Comparison of ENCODE assay signal across 12 mouse cellular contexts in genomic region chr13:101016181-101016580, GRCm38 (mm10).
"Had no signal": no experiment of that assay in that cellular context is flagged by ENCODE, and none has a peak within 500 bp of the region (broad histone marks: within the 10 kb centered on the region; RNA-seq: fewer than 3 reads in every experiment).

No protein-coding gene starts in this region.

- H3K27me3 ChIP-seq: limb, embryonic 13.5 days; liver, embryonic 13.5 days; midbrain, embryonic 13.5 days; neural tube, embryonic 15.5 days had no signal

- H3K4me1 ChIP-seq: liver, embryonic 13.5 days; neural tube, embryonic 15.5 days had no signal

- H3K9ac ChIP-seq: hindbrain, embryonic 14.5 days; limb, embryonic 13.5 days; liver, embryonic 13.5 days; midbrain, embryonic 13.5 days; neural tube, embryonic 15.5 days had no signal

- ATAC-seq: midbrain, embryonic 13.5 days had no signal

- DNase-seq: left cerebral cortex, postnatal 4 days; liver, embryonic 13.5 days; lung, adult 18-20 months; right cerebral cortex, adult 18-20 months; right cerebral cortex, postnatal 25 days; thymus, adult 2 months; thymus, postnatal 25 days had no signal

- H3K27ac ChIP-seq: hindbrain, embryonic 14.5 days; limb, embryonic 13.5 days; liver, embryonic 13.5 days; midbrain, embryonic 13.5 days; neural tube, embryonic 15.5 days had no signal

- H3K36me3 ChIP-seq: limb, embryonic 13.5 days; liver, embryonic 13.5 days; midbrain, embryonic 13.5 days; neural tube, embryonic 15.5 days had no signal

- H3K9me3 ChIP-seq: limb, embryonic 13.5 days; liver, embryonic 13.5 days; midbrain, embryonic 13.5 days; neural tube, embryonic 15.5 days had no signal

- H3K4me2 ChIP-seq: hindbrain, embryonic 14.5 days; limb, embryonic 13.5 days; liver, embryonic 13.5 days; midbrain, embryonic 13.5 days; neural tube, embryonic 15.5 days had no signal

- H3K4me3 ChIP-seq: limb, embryonic 13.5 days; liver, embryonic 13.5 days; midbrain, embryonic 13.5 days; myocyte; neural tube, embryonic 15.5 days had no signal
